Mouse (Mus musculus) liver, embryonic 14.5 days (tissue): Measurements from ENCODE around the gene Gnat2. TPM values are rescaled to one million over a fixed set of nuclear protein-coding genes. Genes with fewer than 3 reads are reported as not detected.

Experiments used
- ATAC-seq: fragments of 200-750 bp; cut with Nextera tagmentation; 2 replicates; pipeline ENCODE4 v1.8.0; 2017; ENCODE audit warnings: moderate number of reproducible peaks, mild to moderate bottlenecking, moderate library complexity; ENCODE audit not compliant: insufficient read depth
- DNase-seq, 3 experiments: peaks; one replicate each; pipeline ENCODE4 v3.0.0-alpha.2; 2012 to 2013; ENCODE audit warnings: low read depth in 3 of 3, low spot score in 3 of 3
- H3K27ac ChIP-seq: fragments of 300-500 bp; sonication (generic); 2 replicates; pipeline ENCODE4 v1.5.1; 2014; ENCODE audit warnings: moderate library complexity, mild to moderate bottlenecking, control low read depth, inconsistent platforms
- H3K27me3 ChIP-seq: fragments of 300-500 bp; sonication (generic); 2 replicates; pipeline ENCODE4 v1.6.1; 2014; ENCODE audit warnings: mild to moderate bottlenecking, low read length, moderate library complexity; ENCODE audit not compliant: control insufficient read depth, insufficient read depth
- H3K36me3 ChIP-seq: fragments of 300-500 bp; sonication (generic); replicated peaks from 2 replicates; pipeline ENCODE4 v1.6.1; 2014; ENCODE audit warnings: low read depth; ENCODE audit not compliant: control insufficient read depth, insufficient read depth
- H3K4me1 ChIP-seq, 2 experiments: fragments of 200-500 bp in 1 of 2; fragments of 300-500 bp in 1 of 2; sonication (generic) in 1 of 2; replicated peaks; 2 replicates each; pipeline ENCODE4 v1.6.1; 2012 to 2014; ENCODE audit warnings: antibody characterized with exemption in 1 of 2, inconsistent platforms in 1 of 2, low read length in 1 of 2; ENCODE audit not compliant: control insufficient read depth in 2 of 2, insufficient read depth in 2 of 2
- H3K4me2 ChIP-seq: fragments of 300-500 bp; sonication (generic); 2 replicates; pipeline ENCODE4 v1.6.1; 2014; ENCODE audit warnings: low read depth, mild to moderate bottlenecking, control low read depth, moderate library complexity
- H3K4me3 ChIP-seq, 2 experiments: fragments of 200-500 bp in 1 of 2; fragments of 300-500 bp in 1 of 2; sonication (generic) in 1 of 2; 2 replicates each; pipeline ENCODE4 v1.5.1; 2012 to 2014; ENCODE audit warnings: low read depth in 2 of 2, low read length in 2 of 2, mild to moderate bottlenecking in 2 of 2, control low read depth in 1 of 2, inconsistent platforms in 1 of 2, moderate library complexity in 1 of 2; ENCODE audit not compliant: insufficient read depth in 1 of 2
- H3K9ac ChIP-seq: fragments of 300-500 bp; sonication (generic); replicated peaks from 2 replicates; pipeline ENCODE4 v1.6.1; 2014; ENCODE audit warnings: mild to moderate bottlenecking, control low read depth, moderate library complexity
- H3K9me3 ChIP-seq: fragments of 300-500 bp; sonication (generic); 2 replicates; pipeline ENCODE4 v1.6.1; 2016; ENCODE audit warnings: low read length, mixed read lengths; ENCODE audit not compliant: control insufficient read depth
- CTCF ChIP-seq: IDR thresholded peaks from 2 replicates; pipeline ENCODE4 v1.5.1; 2016; ENCODE audit warnings: antibody characterized with exemption, low read depth, control low read depth
- EP300 ChIP-seq: IDR thresholded peaks from 2 replicates; pipeline ENCODE4 v1.6.1; 2016; ENCODE audit warnings: antibody characterized with exemption, low read depth
- WGBS: fragments of 180-500 bp; shearing (Covaris S2); extraction: QIAGEN DNeasy Blood & Tissue Kit; methylation state at CpG from one replicate; pipeline ENCODE4 v1.1.7; 2014; ENCODE audit not compliant: insufficient replicate concordance; 5-methylcytosine and 5-hydroxymethylcytosine counted together
- polyA plus RNA-seq, 2 experiments: library from polyadenylated mRNA; depleted of rRNA in 1 of 2; stranded (reverse) in 1 of 2; unstranded in 1 of 2; fragments of >200 nt; fragmentation: Nextera tagmentation in 1 of 2; extraction: Ambion mirVana in 1 of 2; gene quantifications; 2 replicates each; pipeline versions ENCODE4 v1.2.1 to v1.2.3; 2012 to 2014

Gene Gnat2
- polyA plus RNA-seq, 2 experiments = 1.4 to 2.5 TPM

- Histone ChIP-seq H3K4me3 (peak overlapping the region in 1 of 2 experiments; percentile 26; a peak in 2 of 4 replicates), H3K27me3 (no peaks in the 10 kb centered on the region), H3K27ac (peak overlapping the region; percentile 93), H3K9ac (peak overlapping the region; percentile 50), H3K36me3 (no peaks in the 10 kb centered on the region), H3K4me2 (peak overlapping the region; percentile 68), H3K9me3 (no peaks in the 10 kb centered on the region), H3K4me1 (peaks cover 59 to 65% of the 10 kb centered on the region in 2 experiments)
- WGBS = 71% methylated on average over 8 of the region's 8 CpGs
- TF ChIP-seq CTCF (no peak), EP300 (no peak)
- ATAC-seq (no peak), DNase-seq (no peak)
These were observed 5.1 kb downstream of the Gnat2 start for GRCm38 (mm10) chr3:108097656-108098055.

GRCm38 (mm10) chr3:108098316-108098715 lies 5.7 kb downstream of the Gnat2 start:
- Histone ChIP-seq H3K9ac (peak overlapping the region; percentile 50), H3K4me1 (peaks cover 58 to 63% of the 10 kb centered on the region in 2 experiments), H3K27ac (peak overlapping the region; percentile 93), H3K9me3 (no peaks in the 10 kb centered on the region), H3K27me3 (no peaks in the 10 kb centered on the region), H3K4me3 (peak overlapping the region; percentile 14 to 26; a peak in 3 of 4 replicates), H3K4me2 (peak overlapping the region; percentile 68), H3K36me3 (no peaks in the 10 kb centered on the region)
- WGBS = 11% methylated on average over 6 of the region's 6 CpGs
- ATAC-seq (peak; percentile 63), DNase-seq (peak; percentile 79 to 82 (median 82))
- TF ChIP-seq CTCF = no peak
- TF ChIP-seq EP300 = peak; percentile 97

DNA sequence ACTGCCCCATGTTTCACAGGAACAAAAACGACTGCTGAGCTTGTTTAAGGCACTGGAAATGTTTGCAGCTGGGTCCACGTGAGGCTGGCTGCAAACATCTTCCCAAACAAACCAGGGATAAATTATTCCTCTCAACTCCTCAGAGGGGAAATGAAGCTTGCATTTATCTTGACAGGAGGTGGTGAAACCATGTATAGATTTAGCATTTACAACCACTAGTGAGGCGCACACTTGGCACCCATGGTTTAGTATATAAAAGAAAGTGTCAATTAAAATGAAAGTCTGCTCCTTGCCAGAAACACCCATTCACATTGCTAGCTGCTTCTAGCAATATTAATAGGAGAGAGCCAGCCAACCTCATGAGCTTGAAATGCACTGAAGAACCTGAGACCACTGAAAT lies 9.0 kb downstream of the Gnat2 start:
- Histone ChIP-seq H3K36me3 (peaks cover 5% of the 10 kb centered on the region), H3K4me3 (no peak overlapping the region), H3K27me3 (no peaks in the 10 kb centered on the region), H3K4me1 (peaks cover 48 to 50% of the 10 kb centered on the region in 2 experiments), H3K9ac (no peak overlapping the region; the same call in 1 of the 2 replicates), H3K9me3 (no peaks in the 10 kb centered on the region), H3K27ac (no peak overlapping the region), H3K4me2 (no peak overlapping the region)
- ATAC-seq (no peak), DNase-seq (no peak)
- TF ChIP-seq CTCF (no peak), EP300 (no peak)
- 57% methylated on average over 3 of the region's 3 CpGs for WGBS

DNA sequence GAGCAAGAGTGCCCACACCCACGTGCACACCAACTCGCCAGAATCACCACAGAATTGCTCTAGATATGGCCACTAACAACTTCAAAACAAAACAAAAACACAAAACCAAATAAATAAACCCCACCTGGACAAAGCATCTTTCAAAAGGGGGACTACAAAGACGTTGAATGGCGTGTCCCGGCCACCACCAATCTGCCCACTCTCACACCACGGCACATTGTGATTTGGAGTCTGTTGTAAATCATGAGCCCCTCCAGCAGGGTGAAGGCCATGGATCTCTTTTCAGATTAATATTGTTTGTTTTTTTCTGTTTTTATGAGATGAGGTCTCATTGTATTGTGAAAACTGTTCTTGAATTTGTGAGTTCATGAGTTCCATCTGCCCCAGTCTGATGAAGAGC lies 9.5 kb downstream of the Gnat2 start:
- 80% methylated on average over 6 of the region's 6 CpGs for WGBS
- DNase-seq = no peak
- Histone ChIP-seq H3K27me3 (no peaks in the 10 kb centered on the region), H3K36me3 (peaks cover 5% of the 10 kb centered on the region), H3K4me3 (no peak overlapping the region), H3K9me3 (no peaks in the 10 kb centered on the region), H3K27ac (no peak overlapping the region), H3K4me1 (peaks cover 45% of the 10 kb centered on the region in 2 experiments), H3K9ac (no peak overlapping the region), H3K4me2 (no peak overlapping the region)
- ATAC-seq = no peak
- TF ChIP-seq CTCF = no peak
- TF ChIP-seq EP300 = no peak

DNA sequence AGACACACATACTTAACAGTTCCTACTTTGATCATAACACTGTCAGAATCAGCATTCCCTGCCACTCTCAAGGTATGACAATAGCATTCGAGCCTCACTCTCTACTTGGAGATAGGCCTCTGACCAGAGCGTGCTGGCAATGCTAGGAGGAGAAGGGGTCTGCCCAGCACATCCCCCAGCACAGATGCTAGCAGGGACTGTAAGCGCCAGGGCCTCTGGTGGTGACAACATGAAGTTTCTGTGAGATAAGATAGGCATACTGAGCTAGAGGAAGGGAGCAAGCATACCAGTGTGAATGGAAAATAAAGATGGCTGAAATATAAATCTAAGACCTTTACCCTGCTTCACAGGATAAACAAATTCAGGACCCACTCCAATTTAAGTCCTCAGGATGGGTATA lies 12.7 kb downstream of the Gnat2 start:
- Histone ChIP-seq H3K36me3 (peaks cover 26% of the 10 kb centered on the region), H3K9ac (no peak overlapping the region), H3K9me3 (no peaks in the 10 kb centered on the region), H3K27me3 (no peaks in the 10 kb centered on the region), H3K4me2 (peak overlapping the region; percentile 37), H3K27ac (peak overlapping the region; percentile 43), H3K4me3 (no peak overlapping the region), H3K4me1 (peaks cover 17 to 19% of the 10 kb centered on the region in 2 experiments)
- peak; percentile 85 for ATAC-seq
- no peak for DNase-seq
- peak; percentile 45; the same call in 1 of the 2 replicates for TF ChIP-seq EP300
- peak; percentile 65 for TF ChIP-seq CTCF
- WGBS = 16% methylated on average over 3 of the region's 3 CpGs
